Mouse (Mus musculus): Measurements from ENCODE around the gene Idua.
"Not testable (repeated sequence)": the region's sequence is repeated elsewhere in the genome, so short reads cannot be mapped to it uniquely, and the experiment has no call there.

The Idua gene

DNA sequence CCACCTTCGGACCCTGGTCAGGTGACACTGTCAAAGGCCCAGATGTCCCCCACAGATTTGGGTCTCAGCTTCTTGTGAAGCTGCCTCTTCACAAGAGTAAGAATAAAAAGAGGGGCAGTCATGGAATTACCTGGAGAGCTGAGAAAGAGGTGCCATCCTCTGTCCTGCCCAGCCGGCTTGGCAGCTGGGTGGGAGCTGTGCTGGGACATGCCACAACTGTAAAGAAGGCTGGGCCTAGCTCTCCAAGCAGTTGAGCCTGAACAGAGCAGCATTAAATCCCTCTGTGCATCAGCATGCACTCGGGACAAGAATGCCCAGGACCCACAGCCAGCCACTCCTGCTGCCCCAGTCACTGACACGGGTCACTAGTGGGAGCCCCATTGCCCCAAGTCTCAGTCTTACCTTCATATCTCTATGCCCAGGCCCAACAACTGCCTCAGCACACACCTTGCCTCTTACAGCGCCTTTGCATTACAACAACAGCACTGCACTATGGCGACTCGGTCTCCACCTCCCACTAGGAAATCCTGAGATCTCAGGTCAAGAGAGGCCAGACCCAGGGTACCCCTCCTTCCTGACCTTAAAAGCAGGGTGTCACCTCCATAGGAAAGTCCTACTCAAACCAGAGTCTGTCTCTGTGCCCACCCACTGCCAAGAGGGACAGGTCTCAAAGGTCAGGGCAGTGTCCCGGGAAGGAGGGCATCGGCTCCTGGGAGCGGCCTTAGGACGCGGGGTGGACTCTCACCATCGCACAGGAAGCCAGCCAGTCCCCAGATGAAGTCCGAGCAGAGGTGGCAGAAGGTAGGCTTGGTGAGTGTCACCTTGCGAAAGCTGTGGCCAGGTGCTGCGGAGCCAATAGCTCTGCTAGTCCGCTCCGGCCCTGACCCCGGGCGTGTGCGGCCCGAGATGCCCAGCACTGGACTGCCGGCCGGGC lies at the start of gene Idua:
TSS of gene Idua (plus strand) at position 634 of the 934 bp plus-strand sequence.
- in situ Hi-C loops (cut with MboI; ENCODE audit: unreplicated experiment in 2 of 2) = loop anchor here (10.0 to 25.0 kb wide), 2 partner anchors 623 to 635 kb away; no protein-coding TSS in a partner anchor

DNA sequence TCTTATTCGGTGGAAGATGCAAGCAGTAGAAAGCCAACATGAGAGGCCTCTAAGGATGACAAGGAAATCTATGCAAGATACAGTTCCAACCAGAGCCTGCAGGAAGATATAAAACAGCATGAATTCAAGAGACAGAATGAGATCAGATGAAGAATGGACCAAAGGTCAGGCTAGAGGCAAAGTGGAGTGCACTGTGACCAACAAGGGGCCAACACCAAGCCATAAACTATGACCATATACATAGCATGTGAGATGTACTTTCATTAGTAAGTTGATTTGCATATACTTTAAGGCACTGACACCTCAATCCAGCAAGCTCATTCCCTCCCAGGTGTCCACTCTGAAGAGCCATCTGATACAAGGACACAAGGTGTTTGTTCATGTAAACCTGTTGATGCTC lies 49.7 kb upstream of the Idua start:
- in situ Hi-C loops (cut with MboI; ENCODE audit: unreplicated experiment in 2 of 2) = no loop called here

GRCm38 (mm10) chr5:108621870-108622269 lies 38.3 kb upstream of the Idua start:
- in situ Hi-C loops (cut with MboI; ENCODE audit: unreplicated experiment in 2 of 2) = no loop called here

DNA sequence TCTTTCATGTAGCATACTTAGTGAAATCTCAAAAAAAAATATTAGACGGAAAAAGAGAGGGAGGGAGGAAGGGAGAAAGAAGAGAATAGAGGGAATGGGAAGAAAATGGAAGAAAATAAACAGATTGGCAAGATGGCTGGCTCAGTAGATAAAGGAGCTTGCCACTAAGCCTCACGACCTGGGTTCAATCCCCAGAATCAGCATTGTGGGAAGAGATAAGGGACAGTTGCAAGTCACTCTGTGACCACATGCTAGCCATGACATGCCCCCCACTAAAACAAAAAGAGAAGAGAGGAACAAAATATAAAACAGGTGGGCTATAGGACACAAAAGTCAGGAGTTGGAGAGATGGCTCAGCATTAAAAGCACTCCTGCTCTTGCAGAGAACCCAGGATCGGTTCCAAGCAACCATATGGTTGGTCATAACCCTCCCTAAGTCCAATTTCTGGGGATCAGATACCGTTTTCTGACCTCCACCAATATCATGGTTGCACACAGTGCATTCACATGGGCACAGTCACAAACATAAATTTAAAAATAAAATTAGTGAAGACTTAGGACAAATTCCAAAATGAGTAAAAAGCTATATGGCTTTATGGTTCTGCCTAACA lies 34.0 kb upstream of the Idua start:
- in situ Hi-C loops (cut with MboI; ENCODE audit: unreplicated experiment in 2 of 2) = no loop called here

DNA sequence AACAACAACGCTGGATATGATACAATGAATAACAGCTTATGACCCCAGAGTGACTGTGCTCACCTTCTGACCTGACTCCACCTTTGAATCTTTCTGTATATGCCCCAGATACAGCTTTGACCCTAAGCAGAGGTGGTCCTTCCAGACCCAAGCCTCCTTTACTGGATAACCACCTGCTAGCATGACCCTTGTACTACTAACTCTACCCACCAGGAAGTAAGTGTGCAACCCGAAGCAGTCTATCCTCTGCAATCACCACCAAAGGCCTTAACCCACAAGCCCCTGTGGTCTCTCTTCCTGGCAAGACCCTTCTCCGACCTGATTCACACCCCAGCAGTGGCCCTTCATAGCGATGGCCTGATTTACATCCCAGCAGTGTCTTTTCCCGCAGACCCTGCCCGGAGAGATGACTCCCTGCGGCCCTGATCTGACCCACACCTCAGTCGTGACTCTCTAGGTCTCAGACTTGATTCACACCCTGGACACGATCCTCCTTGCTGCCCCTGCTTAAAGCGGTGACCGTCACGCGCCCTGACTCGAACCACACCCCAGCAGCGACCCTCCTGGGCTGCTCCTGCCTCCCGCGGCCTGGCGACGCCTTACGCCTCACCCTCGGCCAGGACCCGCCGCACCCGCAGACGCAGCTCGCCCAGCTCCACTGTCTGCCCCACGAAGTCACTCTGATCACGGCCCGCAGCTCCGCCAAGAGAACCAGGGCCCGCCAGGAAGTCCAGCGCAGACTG lies 31.1 kb upstream of the Idua start:
- in situ Hi-C loops (cut with MboI; ENCODE audit: unreplicated experiment in 2 of 2) = no loop called here

- in situ Hi-C loops (cut with MboI; ENCODE audit: unreplicated experiment in 2 of 2) = no loop called here
Observed at GRCm38 (mm10) chr5:108629634-108630483, 30.3 kb upstream of the Idua start, which contains the start of the genes Gak and Tmem175. Gene Gak, minus strand, starts transcription at chr5:108629755. Gene Tmem175, plus strand, starts transcription at chr5:108629770.

- in situ Hi-C loops (cut with MboI; ENCODE audit: unreplicated experiment in 2 of 2) = no loop called here
Observed at GRCm38 (mm10) chr5:108633676-108634075, 26.5 kb upstream of the Idua start.

DNA sequence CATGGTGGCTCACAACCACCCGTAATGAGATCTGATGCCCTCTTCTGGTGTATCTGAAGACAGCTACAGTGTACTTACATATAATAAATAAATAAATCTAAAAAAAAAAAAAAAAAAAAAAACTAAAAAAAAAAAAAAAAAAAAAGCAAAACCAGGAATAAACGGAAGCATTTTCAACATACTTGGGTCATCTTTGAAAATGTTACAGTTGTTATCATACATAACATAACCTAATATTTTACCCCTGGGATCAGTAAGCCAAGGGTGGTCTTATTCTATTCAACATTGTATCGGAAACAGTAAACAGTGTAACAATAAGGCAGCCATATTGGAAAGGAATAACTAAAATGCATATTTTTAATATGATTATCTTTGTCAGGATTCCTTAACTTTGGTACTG lies 26.0 kb upstream of the Idua start:
- in situ Hi-C loops (cut with MboI; ENCODE audit: unreplicated experiment in 2 of 2) = not testable (repeated sequence)

GRCm38 (mm10) chr5:108636172-108636571 lies 24.0 kb upstream of the Idua start:
- in situ Hi-C loops (cut with MboI; ENCODE audit: unreplicated experiment in 2 of 2) = no loop called here

GRCm38 (mm10) chr5:108643674-108644073 lies 16.5 kb upstream of the Idua start:
- in situ Hi-C loops (cut with MboI; ENCODE audit: unreplicated experiment in 2 of 2) = loop anchor here (10.0 kb wide), 1 partner anchor 729 kb away; no protein-coding TSS in a partner anchor

GRCm38 (mm10) chr5:108645651-108646342 lies 14.3 kb upstream of the Idua start:
- in situ Hi-C loops (cut with MboI; ENCODE audit: unreplicated experiment in 2 of 2) = loop anchor here (10.0 kb wide), 1 partner anchor 731 kb away; no protein-coding TSS in a partner anchor

- in situ Hi-C loops (cut with MboI; ENCODE audit: unreplicated experiment in 2 of 2) = loop anchor here (10.0 kb wide), 1 partner anchor 732 kb away; no protein-coding TSS in a partner anchor
Observed at GRCm38 (mm10) chr5:108646343-108646660, 13.8 kb upstream of the Idua start.

DNA sequence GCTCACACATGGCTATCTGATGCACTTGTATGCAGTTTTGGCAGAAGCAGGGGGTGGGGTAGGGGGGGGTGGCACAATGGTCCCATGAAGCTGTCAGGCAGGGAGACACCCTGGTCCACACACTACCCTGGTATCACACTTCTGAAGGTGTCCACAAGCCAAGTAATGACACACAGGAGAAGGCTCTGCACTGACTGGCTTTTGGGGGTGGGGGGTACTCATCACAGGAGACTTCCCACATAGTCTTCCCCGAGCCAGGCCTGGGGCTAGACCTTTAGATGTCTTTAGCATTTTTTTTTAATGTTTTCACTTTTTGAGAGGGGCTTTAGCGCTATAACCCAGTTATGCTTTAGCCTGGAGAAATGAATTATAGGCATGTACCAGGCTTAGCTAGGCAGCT lies 12.8 kb upstream of the Idua start:
- in situ Hi-C loops (cut with MboI; ENCODE audit: unreplicated experiment in 2 of 2) = loop anchor here (10.0 kb wide), 1 partner anchor 733 kb away; no protein-coding TSS in a partner anchor

DNA sequence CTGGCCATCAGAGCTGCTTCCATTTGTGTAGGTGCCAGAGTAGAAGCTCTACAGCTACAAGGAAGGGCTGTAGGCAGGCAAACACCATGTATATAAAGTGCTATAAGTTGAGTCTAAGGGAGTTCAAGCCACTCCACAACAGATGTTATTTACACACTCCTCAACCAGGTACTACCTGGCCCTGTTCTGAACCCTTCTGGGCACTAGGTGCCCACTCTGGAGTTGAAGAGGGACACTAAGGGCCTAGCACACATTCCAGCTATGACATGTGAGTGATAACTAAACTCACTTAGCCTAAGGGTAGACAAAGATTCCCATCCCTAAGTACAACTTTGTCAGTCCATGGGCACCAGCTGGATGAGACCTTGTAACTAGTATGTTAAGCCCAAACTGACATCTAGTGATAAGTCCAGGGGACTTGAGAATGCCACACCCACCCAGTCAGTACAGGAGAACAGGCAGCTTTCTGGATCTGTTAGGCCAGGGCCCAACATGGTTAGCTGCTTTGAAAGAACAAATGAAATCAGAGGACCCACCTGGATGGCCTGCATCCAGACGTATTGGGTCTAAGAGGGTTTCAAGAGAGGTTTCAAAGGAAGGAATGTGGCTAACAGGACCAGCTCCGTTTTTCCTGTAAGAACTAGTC lies 12.2 kb upstream of the Idua start:
- in situ Hi-C loops (cut with MboI; ENCODE audit: unreplicated experiment in 2 of 2) = loop anchor here (10.0 kb wide), 1 partner anchor 733 kb away; no protein-coding TSS in a partner anchor

DNA sequence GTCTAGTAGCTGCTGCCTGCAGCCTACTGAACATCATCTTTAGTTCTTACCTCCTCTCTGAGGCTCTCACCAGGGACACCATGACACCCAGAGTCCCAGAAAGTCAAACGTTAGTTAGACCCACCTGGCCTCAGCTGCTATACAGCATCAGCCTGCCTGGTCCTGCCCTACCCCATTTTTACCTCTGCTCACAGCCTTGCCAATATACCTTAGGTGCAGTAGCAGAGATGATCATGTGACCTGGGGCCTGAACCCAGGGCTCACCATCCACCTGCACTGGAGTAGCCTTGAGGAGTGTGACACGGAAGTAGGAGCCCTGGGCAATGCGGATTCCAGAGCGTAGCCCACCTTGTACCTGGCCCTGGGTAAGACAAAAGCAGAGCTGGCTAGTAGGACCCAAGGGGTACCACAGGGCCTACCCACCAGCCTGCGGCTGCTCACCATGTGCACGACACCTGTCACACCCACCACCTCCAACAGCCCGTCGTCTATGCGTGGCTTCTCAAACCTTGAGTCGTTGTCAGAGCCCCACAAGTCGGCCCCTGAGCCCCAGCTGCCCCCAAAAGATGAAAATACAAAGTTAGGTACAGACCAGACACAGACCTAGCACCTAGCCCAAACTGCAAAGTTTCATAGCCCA lies 11.1 kb upstream of the Idua start:
- in situ Hi-C loops (cut with MboI; ENCODE audit: unreplicated experiment in 2 of 2) = loop anchor here (10.0 kb wide), 1 partner anchor 734 kb away; no protein-coding TSS in a partner anchor

GRCm38 (mm10) chr5:108650341-108650740 lies 9.8 kb upstream of the Idua start:
- in situ Hi-C loops (cut with MboI; ENCODE audit: unreplicated experiment in 2 of 2) = loop anchor here (5.0 to 25.0 kb wide), 3 partner anchors 223 to 626 kb away; no protein-coding TSS in a partner anchor

DNA sequence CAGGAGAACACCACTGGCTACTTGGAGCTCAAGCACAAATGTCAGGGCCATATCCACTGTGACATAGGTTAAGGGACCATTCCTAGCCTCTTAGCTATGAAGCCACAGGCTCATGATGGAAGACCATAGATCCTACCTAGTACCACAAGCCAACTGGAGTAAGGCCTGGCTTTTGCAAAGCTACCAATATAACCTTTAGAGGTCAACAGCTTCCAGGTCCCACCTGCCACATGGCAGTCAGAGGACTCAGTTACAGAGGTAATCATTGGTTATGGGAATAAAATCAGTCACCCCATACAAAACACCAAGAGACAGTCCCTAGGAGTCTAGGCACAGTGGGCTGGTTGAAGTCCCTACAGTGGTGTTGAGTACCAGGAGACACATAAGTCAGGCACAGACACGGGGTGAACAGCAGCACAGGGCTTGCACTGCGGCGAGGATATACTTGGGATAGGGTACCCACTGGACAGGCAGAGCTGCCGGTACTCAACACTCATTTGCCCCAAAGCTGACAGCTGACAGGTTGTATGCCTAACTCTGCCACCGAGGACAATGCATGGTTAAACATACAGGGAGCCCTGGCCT lies 8.9 kb upstream of the Idua start:
- in situ Hi-C loops (cut with MboI; ENCODE audit: unreplicated experiment in 2 of 2) = loop anchor here (5.0 to 25.0 kb wide), 3 partner anchors 224 to 626 kb away; no protein-coding TSS in a partner anchor

DNA sequence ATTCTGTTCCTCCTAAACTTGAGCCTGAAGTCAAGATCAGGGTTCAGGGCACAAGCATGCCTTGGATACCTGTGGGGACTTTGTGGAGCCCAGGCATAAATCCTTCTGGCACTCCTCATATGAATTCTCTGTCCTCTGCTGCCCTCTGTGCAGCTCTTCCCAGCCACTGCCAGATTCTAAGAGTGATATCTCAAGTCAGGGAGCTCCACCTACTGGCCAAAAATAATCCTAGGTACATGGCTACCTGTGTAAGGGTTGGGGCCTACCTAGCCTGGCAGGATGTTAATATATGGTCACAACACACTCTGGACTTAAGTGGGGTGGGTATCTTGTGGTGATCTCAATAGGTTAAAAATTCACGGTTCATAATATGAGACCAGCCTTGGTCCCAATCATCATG lies 8.3 kb upstream of the Idua start:
- in situ Hi-C loops (cut with MboI; ENCODE audit: unreplicated experiment in 2 of 2) = loop anchor here (5.0 to 25.0 kb wide), 3 partner anchors 225 to 627 kb away; no protein-coding TSS in a partner anchor

All from v-Abl transformed pro-B cells (cell line).